Mouse (Mus musculus) stomach, embryonic 16.5 days (tissue): ENCODE data around the gene Ezr. TPM values are rescaled to one million over a fixed set of nuclear protein-coding genes. Genes with fewer than 3 reads are reported as not detected.
A peak's percentile ranks its signal among the peaks of the same experiment; 100 is the strongest.
"Not testable (repeated sequence)": the region's sequence is repeated elsewhere in the genome, so short reads cannot be mapped to it uniquely, and the experiment has no call there.

ENCODE experiments used
- ATAC-seq: fragments of 200-750 bp; cut with Nextera tagmentation; 2 replicates; pipeline ENCODE4 v1.8.0; 2017; ENCODE audit warnings: moderate number of reproducible peaks, moderate TSS enrichment; ENCODE audit not compliant: insufficient read depth, low FRiP score
- H3K27ac ChIP-seq: fragments of 300-500 bp; sonication (generic); 2 replicates; pipeline ENCODE4 v1.5.1; 2014; ENCODE audit warnings: low read length
- H3K27me3 ChIP-seq: fragments of 300-500 bp; sonication (generic); 2 replicates; pipeline ENCODE4 v1.6.1; 2014; ENCODE audit warnings: low read length, control low read depth, mixed read lengths; ENCODE audit not compliant: control insufficient read depth, insufficient read depth
- H3K36me3 ChIP-seq: fragments of 300-500 bp; sonication (generic); 2 replicates; pipeline ENCODE4 v1.6.1; 2014; ENCODE audit warnings: low read length; ENCODE audit not compliant: control insufficient read depth, insufficient read depth
- H3K4me1 ChIP-seq: fragments of 300-500 bp; sonication (generic); 2 replicates; pipeline ENCODE4 v1.6.1; 2014; ENCODE audit warnings: low read length, control low read depth, mixed read lengths; ENCODE audit not compliant: control insufficient read depth, insufficient read depth
- H3K4me2 ChIP-seq: fragments of 300-500 bp; sonication (generic); 2 replicates; pipeline ENCODE4 v1.6.1; 2014; ENCODE audit warnings: low read depth, low read length, mixed read lengths
- H3K4me3 ChIP-seq: fragments of 300-500 bp; sonication (generic); replicated peaks from 2 replicates; pipeline ENCODE4 v1.5.1; 2014; ENCODE audit warnings: mild to moderate bottlenecking, low read length
- H3K9ac ChIP-seq: fragments of 300-500 bp; sonication (generic); 2 replicates; pipeline ENCODE4 v1.6.1; 2014; ENCODE audit warnings: low read length
- H3K9me3 ChIP-seq: fragments of 300-500 bp; sonication (generic); replicated peaks from 2 replicates; pipeline ENCODE4 v1.6.1; 2016; ENCODE audit warnings: low read length, control low read depth; ENCODE audit not compliant: control insufficient read depth
- WGBS: fragments of 180-500 bp; shearing (Covaris S2); extraction: QIAGEN DNeasy Blood & Tissue Kit; methylation state at CpG from one replicate; pipeline ENCODE4 v1.1.7; 2014; 5-methylcytosine and 5-hydroxymethylcytosine counted together
- polyA plus RNA-seq: library from polyadenylated mRNA; unstranded; fragments of >200 nt; fragmentation: Nextera tagmentation; extraction: Ambion mirVana; gene quantifications from 2 replicates; pipeline ENCODE4 v1.2.1, GENCODE M21; 2015

Gene Ezr
- polyA plus RNA-seq, 1 experiment from 2014 or later: 266 TPM

DNA sequence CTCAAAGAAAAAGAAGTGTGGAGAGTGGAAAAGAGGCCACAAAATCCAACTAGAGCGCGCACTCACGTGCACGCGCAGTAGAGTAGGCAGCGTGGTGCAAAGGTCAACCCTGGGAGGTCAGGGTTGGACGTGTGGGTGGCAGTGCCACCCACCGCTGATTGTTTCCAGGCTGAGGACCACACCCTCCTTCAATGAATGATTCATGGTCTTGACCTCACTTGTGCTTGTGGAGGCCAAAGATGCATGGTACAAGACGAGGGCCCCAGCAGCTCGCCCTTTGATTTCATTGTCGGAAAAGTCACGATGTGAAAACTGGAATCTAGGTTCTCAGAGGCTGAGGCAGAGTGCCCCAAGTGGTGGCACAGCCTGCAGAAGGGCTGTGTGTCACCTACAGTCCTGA is 51.0 kb downstream of the Ezr start:
- Histone ChIP-seq H3K9me3 (no peaks in the 10 kb centered on the region), H3K27me3 (no peaks in the 10 kb centered on the region), H3K9ac (no peak overlapping the region), H3K4me1 (peaks cover 9% of the 10 kb centered on the region; the same call in 1 of the 2 replicates), H3K36me3 (no peaks in the 10 kb centered on the region), H3K4me2 (no peak overlapping the region), H3K27ac (no peak overlapping the region), H3K4me3 (no peak overlapping the region)
- no peak for ATAC-seq
- WGBS: 78% methylated on average over 12 of the region's 12 CpGs

- peaks cover 9% of the 10 kb centered on the region; the same call in 1 of the 2 replicates for H3K4me1 ChIP-seq
- H3K9me3 ChIP-seq: no peaks in the 10 kb centered on the region
- no peak overlapping the region for H3K9ac ChIP-seq
- H3K4me3 ChIP-seq: no peak overlapping the region
- WGBS: 62% methylated on average over 8 of the region's 8 CpGs
- no peak overlapping the region for H3K4me2 ChIP-seq
- H3K27ac ChIP-seq: no peak overlapping the region
- no peaks in the 10 kb centered on the region for H3K36me3 ChIP-seq
- H3K27me3 ChIP-seq: no peaks in the 10 kb centered on the region
- 0 out of 2 replicates have a peak, but pooled peaks have one; percentile 9 for ATAC-seq
Measured at GRCm38 (mm10) chr17:6731132-6731531, 51.5 kb downstream of the Ezr start.

- no peak; the same call in 1 of the 2 replicates for ATAC-seq
- Histone ChIP-seq H3K4me1 (peaks cover 9% of the 10 kb centered on the region; the same call in 1 of the 2 replicates), H3K4me2 (no peak overlapping the region), H3K27ac (no peak overlapping the region), H3K27me3 (no peaks in the 10 kb centered on the region), H3K4me3 (no peak overlapping the region), H3K9me3 (no peaks in the 10 kb centered on the region), H3K36me3 (no peaks in the 10 kb centered on the region), H3K9ac (no peak overlapping the region)
- WGBS: 21% methylated on average over 6 of the region's 6 CpGs
Measured at GRCm38 (mm10) chr17:6729244-6729742, 53.3 kb downstream of the Ezr start.

DNA sequence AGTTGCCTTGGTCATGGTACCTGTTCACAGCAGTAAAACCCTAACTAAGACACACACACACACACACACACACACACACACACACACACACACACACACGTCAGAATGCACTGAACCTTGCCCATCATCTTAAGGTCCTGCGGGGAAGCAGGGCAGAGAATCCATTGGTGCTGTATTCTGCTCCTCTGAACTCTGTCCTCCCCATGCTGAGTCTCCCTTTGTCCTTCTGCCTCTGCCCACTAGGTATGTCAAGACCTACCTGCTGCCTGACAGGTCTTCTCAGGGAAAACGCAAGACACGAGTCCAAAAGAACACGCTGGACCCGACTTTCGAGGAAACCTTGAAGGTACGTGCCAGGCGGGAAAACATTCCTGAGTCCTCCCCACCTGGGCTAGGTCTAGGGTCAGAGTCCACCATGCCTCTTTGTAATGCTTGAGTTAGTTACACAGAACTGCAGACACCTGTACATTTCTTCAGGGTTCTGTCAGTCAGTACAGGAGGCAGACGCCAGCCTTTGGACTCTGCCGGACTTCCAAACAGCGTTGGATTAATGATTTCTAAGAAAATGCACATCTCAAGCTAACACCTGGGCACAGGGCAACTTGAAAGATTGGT is 54.5 kb downstream of the Ezr start:
- Histone ChIP-seq H3K9ac (no peak overlapping the region), H3K9me3 (no peaks in the 10 kb centered on the region), H3K27me3 (no peaks in the 10 kb centered on the region), H3K36me3 (no peaks in the 10 kb centered on the region), H3K4me3 (no peak overlapping the region), H3K27ac (peak overlapping the region; percentile 18; the same call in 1 of the 2 replicates), H3K4me1 (peaks cover 9% of the 10 kb centered on the region; the same call in 1 of the 2 replicates), H3K4me2 (no peak overlapping the region)
- WGBS: 71% methylated on average over 12 of the region's 12 CpGs
- ATAC-seq: peak; percentile 77; the same call in 1 of the 2 replicates

DNA sequence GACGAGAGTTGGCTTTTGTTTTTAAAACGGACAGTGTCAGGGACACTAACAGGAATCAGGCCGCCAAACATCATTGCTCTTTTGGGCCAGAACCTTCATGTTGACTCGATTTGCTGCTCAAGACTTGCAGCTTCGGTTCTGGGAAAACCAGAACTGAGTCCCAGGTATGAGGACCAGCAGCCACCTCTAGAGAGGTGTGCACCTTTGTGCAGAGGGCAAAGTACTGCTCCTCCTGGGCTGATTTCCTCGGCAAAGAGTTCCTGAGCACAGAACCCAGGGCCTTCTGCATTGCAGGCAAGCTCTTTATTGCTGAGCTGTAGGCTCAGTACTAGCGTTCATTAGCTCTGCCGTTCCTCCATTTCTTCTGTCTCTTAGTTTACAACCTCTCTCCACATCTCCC is 68.6 kb downstream of the Ezr start:
- H3K4me3 ChIP-seq, H3K27ac ChIP-seq, ATAC-seq, H3K4me2 ChIP-seq, H3K36me3 ChIP-seq, H3K9ac ChIP-seq, H3K4me1 ChIP-seq, H3K27me3 ChIP-seq, H3K9me3 ChIP-seq: not testable (repeated sequence)
- 75% methylated on average over 8 of the region's 8 CpGs for WGBS

DNA sequence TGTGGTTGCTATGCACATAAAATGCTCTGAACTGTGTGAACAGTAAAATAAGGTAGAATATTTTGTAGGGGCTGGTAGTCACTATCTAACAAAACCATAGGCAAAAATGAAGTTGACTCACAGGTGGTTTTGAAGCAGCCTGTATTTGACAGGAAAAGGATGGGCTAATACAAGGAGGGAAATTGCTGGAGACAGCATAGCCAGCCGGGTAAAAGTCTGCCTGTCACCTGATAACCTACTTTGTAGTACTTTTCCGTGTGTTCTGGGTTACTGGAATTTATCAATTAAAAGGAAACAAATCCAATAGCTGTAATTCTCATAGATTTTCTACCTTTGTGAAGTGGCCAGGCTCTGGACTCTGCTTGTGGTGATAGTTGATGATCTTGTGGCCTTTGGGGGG is 69.1 kb downstream of the Ezr start:
- H3K9me3 ChIP-seq, H3K36me3 ChIP-seq, H3K4me3 ChIP-seq, H3K27ac ChIP-seq, ATAC-seq, H3K9ac ChIP-seq, H3K4me1 ChIP-seq, H3K27me3 ChIP-seq, H3K4me2 ChIP-seq: not testable (repeated sequence)
- WGBS: 55% methylated on average over 2 of the region's 2 CpGs

DNA sequence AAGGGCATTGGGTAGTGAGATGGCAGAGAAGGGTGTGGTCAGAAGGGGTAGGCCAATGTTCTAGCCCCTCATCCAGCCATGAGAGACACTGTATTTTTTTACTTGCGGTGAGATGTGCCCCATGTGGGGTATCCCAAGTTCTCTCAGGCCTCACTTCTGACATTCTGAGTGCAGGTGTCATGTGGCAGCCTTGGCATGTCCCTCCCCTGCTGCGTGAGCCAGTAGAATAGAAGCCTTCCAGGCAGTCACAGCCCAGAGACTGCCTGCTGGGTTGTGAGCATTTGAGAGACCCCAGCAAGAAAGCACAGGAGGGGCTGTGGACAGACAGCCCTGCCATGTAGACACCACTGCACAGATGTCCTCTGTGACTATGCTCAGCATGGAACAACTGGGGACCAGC is 74.4 kb downstream of the Ezr start:
- H3K9me3 ChIP-seq, H3K9ac ChIP-seq, H3K27ac ChIP-seq, H3K4me3 ChIP-seq, ATAC-seq, H3K4me1 ChIP-seq, H3K4me2 ChIP-seq, H3K36me3 ChIP-seq, H3K27me3 ChIP-seq: not testable (repeated sequence)
- WGBS: 79% methylated on average over 2 of the region's 2 CpGs

DNA sequence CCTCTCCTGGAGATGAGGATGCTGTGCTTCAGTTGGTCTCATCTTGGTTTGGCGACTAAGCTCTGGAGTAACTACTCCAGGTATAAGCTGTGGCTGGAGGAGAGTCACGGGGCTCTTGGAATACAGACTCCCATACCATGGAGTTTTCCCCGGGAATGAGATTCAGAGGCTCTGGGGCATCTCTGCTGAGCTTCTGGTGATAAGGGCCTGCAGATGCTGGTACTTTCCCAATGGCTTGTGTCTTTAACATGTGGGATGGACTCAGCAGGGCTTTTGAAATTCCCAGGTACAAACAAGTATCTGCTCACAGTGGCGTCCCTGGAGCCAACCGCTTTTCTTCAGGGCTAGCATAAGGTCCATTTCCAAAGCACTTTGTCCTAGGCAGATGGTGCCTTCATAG is 75.2 kb downstream of the Ezr start:
- H3K36me3 ChIP-seq, H3K4me1 ChIP-seq, H3K4me3 ChIP-seq, ATAC-seq, H3K4me2 ChIP-seq, H3K9me3 ChIP-seq, H3K27ac ChIP-seq, H3K9ac ChIP-seq, H3K27me3 ChIP-seq: not testable (repeated sequence)
- 83% methylated on average over 5 of the region's 5 CpGs for WGBS

- H3K36me3 ChIP-seq, H3K27me3 ChIP-seq, H3K9ac ChIP-seq, H3K4me1 ChIP-seq, H3K4me3 ChIP-seq, ATAC-seq, H3K27ac ChIP-seq, H3K9me3 ChIP-seq, H3K4me2 ChIP-seq: not testable (repeated sequence)
- WGBS: 76% methylated on average over 5 of the region's 5 CpGs
Measured at GRCm38 (mm10) chr17:6706448-6706847, 76.1 kb downstream of the Ezr start.
